8 mouse cellular contexts compared by ENCODE assay signal in genomic region chr14:30548131-30548720, GRCm38 (mm10). TPM values are rescaled to one million over a fixed set of nuclear protein-coding genes. Genes with fewer than 3 reads are reported as not detected.
DNase-seq lines count a peak whose midpoint lies in the region; ATAC-seq and TF ChIP-seq lines count a peak whose summit lies in the region.

Gene Tkt (plus strand): TSS chr14:30548359.

- no peaks in the 10 kb centered on the region for H3K27me3 ChIP-seq in E14TG2a.4 (ENCODE audit: insufficient read depth, low read length)
- no peaks in the 10 kb centered on the region for H3K27me3 ChIP-seq in forebrain, embryonic 12.5 days
- no peaks in the 10 kb centered on the region for H3K27me3 ChIP-seq in heart, embryonic 14.5 days (ENCODE audit: control insufficient read depth, insufficient read depth, low read length)
- no peaks in the 10 kb centered on the region for H3K27me3 ChIP-seq in liver, embryonic 11.5 days (replicated peaks; ENCODE audit: control insufficient read depth, insufficient read depth, low read length)

- peak; percentile 83 for DNase-seq in kidney, postnatal 10 days
- DNase-seq in liver, embryonic 11.5 days (ENCODE audit: low spot score): peak; percentile 48
- peak; percentile 7 for DNase-seq in thymus, postnatal 0 days (ENCODE audit: low spot score)

- H3K9ac ChIP-seq in forebrain, embryonic 12.5 days: peak within 1 kb of the TSS; percentile 89
- H3K9ac ChIP-seq in heart, embryonic 14.5 days (ENCODE audit: low read length): peak within 1 kb of the TSS; percentile 93
- peak within 1 kb of the TSS; percentile 94 for H3K9ac ChIP-seq in liver, embryonic 11.5 days (ENCODE audit: low read depth, low read length)

- no peaks in the 10 kb centered on the region for H3K9me3 ChIP-seq in E14TG2a.4 (ENCODE audit: low read length)
- H3K9me3 ChIP-seq in forebrain, embryonic 12.5 days: no peaks in the 10 kb centered on the region
- no peaks in the 10 kb centered on the region for H3K9me3 ChIP-seq in heart, embryonic 14.5 days (ENCODE audit: control insufficient read depth, low read length)
- no peaks in the 10 kb centered on the region for H3K9me3 ChIP-seq in liver, embryonic 11.5 days (ENCODE audit: control insufficient read depth, low read length)

- H3K36me3 ChIP-seq in E14TG2a.4 (ENCODE audit: insufficient read depth, low read length): peaks cover 26% of the 10 kb centered on the region
- peaks cover 3% of the 10 kb centered on the region; the same call in 1 of the 2 replicates for H3K36me3 ChIP-seq in forebrain, embryonic 12.5 days (replicated peaks)
- no peaks in the 10 kb centered on the region for H3K36me3 ChIP-seq in heart, embryonic 14.5 days (ENCODE audit: control insufficient read depth, insufficient read depth, low read length)
- peaks cover 2% of the 10 kb centered on the region for H3K36me3 ChIP-seq in liver, embryonic 11.5 days (ENCODE audit: control insufficient read depth, insufficient read depth, low read length)

- WGBS in forebrain, embryonic 12.5 days: 24% methylated on average over 8 of the region's 8 CpGs
- 21% methylated on average over 8 of the region's 8 CpGs for WGBS in heart, embryonic 14.5 days
- WGBS in liver, embryonic 11.5 days: 24% methylated on average over 8 of the region's 8 CpGs

- peak within 1 kb of the TSS; percentile 74 for H3K4me2 ChIP-seq in forebrain, embryonic 12.5 days
- peak within 1 kb of the TSS; percentile 98 for H3K4me2 ChIP-seq in heart, embryonic 14.5 days (ENCODE audit: low read length)
- H3K4me2 ChIP-seq in liver, embryonic 11.5 days: peak within 1 kb of the TSS; percentile 96

- no peak for TF ChIP-seq CTCF in E14TG2a.4 (conservative IDR thresholded peaks at IDR 0.05; ENCODE audit: low read length)

- H3K4me3 ChIP-seq in E14TG2a.4 (replicated peaks; ENCODE audit: low read length): peak within 1 kb of the TSS; percentile 93
- peak within 1 kb of the TSS; percentile 80 for H3K4me3 ChIP-seq in brown adipose tissue, adult 24 weeks (ENCODE audit: insufficient read depth, low read depth, low read length)
- peak within 1 kb of the TSS; percentile 85 for H3K4me3 ChIP-seq in forebrain, embryonic 12.5 days (replicated peaks)
- peak within 1 kb of the TSS; percentile 77 to 85 for H3K4me3 ChIP-seq in heart, embryonic 14.5 days (ENCODE audit: control insufficient read depth in 1 of 2, insufficient read depth in 1 of 2, low read depth in 1 of 2, low read length in 2 of 2)
- H3K4me3 ChIP-seq in liver, embryonic 11.5 days (ENCODE audit: low read depth, low read length): peak within 1 kb of the TSS; percentile 81

- ATAC-seq in forebrain, embryonic 12.5 days (ENCODE audit: low FRiP score): peak; percentile 8; the same call in 1 of the 2 replicates
- ATAC-seq in heart, embryonic 14.5 days (ENCODE audit: insufficient number of reproducible peaks, insufficient read depth, low FRiP score, low read depth): peak; percentile 24; the same call in 1 of the 2 replicates
- ATAC-seq in liver, embryonic 11.5 days (replicated peaks; ENCODE audit: low FRiP score): peak; percentile 55
- peak; percentile 12; the same call in 1 of the 2 replicates for ATAC-seq in monocyte, adult 5-6 weeks (replicated peaks; ENCODE audit: insufficient number of reproducible peaks, low FRiP score, low TSS enrichment, poor library complexity, severe bottlenecking)

- peak within 1 kb of the TSS; percentile 90 for H3K27ac ChIP-seq in brown adipose tissue, adult 24 weeks (replicated peaks; ENCODE audit: low read depth, low read length)
- H3K27ac ChIP-seq in forebrain, embryonic 12.5 days: peak within 1 kb of the TSS; percentile 90
- peak within 1 kb of the TSS; percentile 93 to 95 for H3K27ac ChIP-seq in heart, embryonic 14.5 days (replicated peaks in 1 of 2; ENCODE audit: control insufficient read depth in 1 of 2, insufficient read depth in 1 of 2, low read depth in 2 of 2, low read length in 2 of 2)
- H3K27ac ChIP-seq in liver, embryonic 11.5 days (ENCODE audit: low read depth, low read length): peak within 1 kb of the TSS; percentile 94

- peaks cover 63% of the 10 kb centered on the region for H3K4me1 ChIP-seq in E14TG2a.4 (replicated peaks; ENCODE audit: low read depth, low read length)
- peaks cover 14% of the 10 kb centered on the region for H3K4me1 ChIP-seq in brown adipose tissue, adult 24 weeks (ENCODE audit: control insufficient read depth, insufficient read depth, insufficient read length, low read length)
- H3K4me1 ChIP-seq in forebrain, embryonic 12.5 days: peaks cover 39% of the 10 kb centered on the region
- H3K4me1 ChIP-seq in heart, embryonic 14.5 days (ENCODE audit: control insufficient read depth in 2 of 2, insufficient read depth in 2 of 2, low read length in 2 of 2): peaks cover 22 to 33% of the 10 kb centered on the region in 2 experiments
- peaks cover 25% of the 10 kb centered on the region for H3K4me1 ChIP-seq in liver, embryonic 11.5 days (replicated peaks; ENCODE audit: control insufficient read depth, insufficient read depth, low read length)

RNA-seq across cellular contexts. Expression of gene Tkt, which starts in this region (rescaled TPM):
- polyA plus RNA-seq in brown adipose tissue, adult 24 weeks (2012; ENCODE audit: insufficient read depth, insufficient read length, missing spikeins): 6,666 and 7,122 TPM in 2 replicates
- polyA plus RNA-seq in forebrain, embryonic 12.5 days (2016; fragmentation: Nextera tagmentation; extraction: Ambion mirVana): 273 and 274 TPM in 2 replicates
- 31.5 and 46.1 TPM in 2 replicates for polyA plus RNA-seq in heart, embryonic 14.5 days (2014; fragmentation: Nextera tagmentation; extraction: Ambion mirVana)
- 184 and 210 TPM in 2 replicates for polyA plus RNA-seq in liver, embryonic 11.5 days (2014; fragmentation: Nextera tagmentation; extraction: Ambion mirVana)
- 278 to 467 TPM (median 383 TPM) in 3 replicates for total RNA-seq in monocyte, adult 5-6 weeks (2017)
- 246 and 255 TPM in 2 replicates for polyA plus RNA-seq in thymus, postnatal 0 days (2015; fragmentation: Nextera tagmentation; extraction: Ambion mirVana)

Comparison
In these comparisons a context has a peak if more than half of its experiments do, and no peak if none do; other contexts are left out.
1. Peak in every context shown above with its lines: DNase-seq, ATAC-seq, H3K4me3 ChIP-seq and H3K27ac ChIP-seq.
2. RNA of gene Tkt (polyA plus RNA-seq): 6,666 to 7,122 TPM in brown adipose tissue, adult 24 weeks; 273 to 274 TPM in forebrain, embryonic 12.5 days, 246 to 255 TPM in thymus, postnatal 0 days, 184 to 210 TPM in liver, embryonic 11.5 days and 31.5 to 46.1 TPM in heart, embryonic 14.5 days; every median in the first group is over 10 times any median in the second.
3. DNase-seq: peak in every context shown above with its lines; median percentile 83 in kidney, postnatal 10 days; 48 in liver, embryonic 11.5 days; 7 in thymus, postnatal 0 days.